Mouse (Mus musculus) myocyte (in vitro differentiated cells): ENCODE measurements around the gene Kcnip1. TPM values are rescaled to one million over a fixed set of nuclear protein-coding genes. Genes with fewer than 3 reads are reported as not detected.

Experiments used
- H3K27me3 ChIP-seq: one replicate; pipeline ENCODE4 v1.6.1; 2011; ENCODE audit not compliant: control insufficient read depth, insufficient read depth, insufficient read length
- H3K36me3 ChIP-seq: one replicate; pipeline ENCODE4 v1.6.1; 2011; ENCODE audit not compliant: control insufficient read depth, insufficient read depth
- H3K4me2 ChIP-seq: one replicate; pipeline ENCODE4 v1.6.1; 2011; ENCODE audit warnings: low read depth, control low read depth
- H3K4me3 ChIP-seq: one replicate; pipeline ENCODE4 v1.5.1; 2011; ENCODE audit warnings: mild to moderate bottlenecking, control low read depth, moderate library complexity
- H3K79me2 ChIP-seq: one replicate; pipeline ENCODE4 v1.6.1; 2011; ENCODE audit not compliant: control insufficient read depth, insufficient read depth
- H3ac ChIP-seq: one replicate; pipeline ENCODE4 v1.6.1; 2011; ENCODE audit not compliant: control insufficient read depth, insufficient read length
- CEBPB ChIP-seq: IDR thresholded peaks from 2 replicates; pipeline ENCODE4 v1.6.1; 2011; ENCODE audit warnings: mild to moderate bottlenecking, moderate library complexity; ENCODE audit not compliant: poor library complexity, insufficient read depth, severe bottlenecking
- E2F4 ChIP-seq: IDR thresholded peaks from one replicate; pipeline ENCODE4 v1.6.1; 2011; ENCODE audit warnings: mild to moderate bottlenecking, control low read depth, moderate library complexity; ENCODE audit not compliant: insufficient read depth
- MAX ChIP-seq: IDR thresholded peaks from one replicate; pipeline ENCODE4 v1.6.1; 2011; ENCODE audit warnings: low read depth, mild to moderate bottlenecking, control low read depth
- MYOD1 ChIP-seq, 3 experiments: IDR thresholded peaks; one replicate each; pipeline ENCODE4 v1.6.1; 2011; ENCODE audit warnings: control low read depth in 2 of 3, low read depth in 2 of 3, mild to moderate bottlenecking in 2 of 3, moderate library complexity in 1 of 3; ENCODE audit not compliant: insufficient read length in 2 of 3, control insufficient read depth in 1 of 3
- MYOG ChIP-seq, 3 experiments: IDR thresholded peaks; one replicate each; pipeline ENCODE4 v1.6.1; 2011; ENCODE audit warnings: control low read depth in 2 of 3, low read depth in 2 of 3, mild to moderate bottlenecking in 2 of 3; ENCODE audit not compliant: insufficient read length in 2 of 3, control insufficient read depth in 1 of 3, insufficient read depth in 1 of 3
- POLR2A ChIP-seq: IDR thresholded peaks from one replicate; pipeline ENCODE4 v1.6.1; 2011; ENCODE audit warnings: low read depth, mild to moderate bottlenecking, control low read depth, moderate library complexity; ENCODE audit not compliant: insufficient read length
- POLR2AphosphoS2 ChIP-seq: IDR thresholded peaks from one replicate; pipeline ENCODE4 v1.6.1; 2011; ENCODE audit warnings: low read depth, control low read depth; ENCODE audit not compliant: insufficient read length
- REST ChIP-seq: IDR thresholded peaks from one replicate; pipeline ENCODE4 v1.6.1; 2011; ENCODE audit warnings: mild to moderate bottlenecking, control low read depth, moderate library complexity; ENCODE audit not compliant: insufficient read depth, insufficient read length
- SRF ChIP-seq: IDR thresholded peaks from one replicate; pipeline ENCODE4 v1.6.1; 2011; ENCODE audit warnings: low read depth; ENCODE audit not compliant: control insufficient read depth, insufficient read length
- TCF12 ChIP-seq: IDR thresholded peaks from one replicate; pipeline ENCODE4 v1.6.1; 2011; ENCODE audit warnings: mild to moderate bottlenecking, control low read depth; ENCODE audit not compliant: poor library complexity, insufficient read depth, severe bottlenecking
- TCF3 ChIP-seq: IDR thresholded peaks from one replicate; pipeline ENCODE4 v1.6.1; 2011; ENCODE audit warnings: low read depth, control low read depth; ENCODE audit not compliant: insufficient read length
- USF1 ChIP-seq: IDR thresholded peaks from one replicate; pipeline ENCODE4 v1.6.1; 2011; ENCODE audit warnings: low read depth, mild to moderate bottlenecking, control low read depth, moderate library complexity
- polyA plus RNA-seq: library from polyadenylated mRNA; unstranded; fragments of >200 nt; fragmentation: generic; extraction: Trizol; gene quantifications from one replicate; pipeline ENCODE4 v1.2.1, GENCODE M21; 2012; ENCODE audit warnings: missing spikeins

The Kcnip1 gene
- polyA plus RNA-seq, 1 experiment = not detected

DNA sequence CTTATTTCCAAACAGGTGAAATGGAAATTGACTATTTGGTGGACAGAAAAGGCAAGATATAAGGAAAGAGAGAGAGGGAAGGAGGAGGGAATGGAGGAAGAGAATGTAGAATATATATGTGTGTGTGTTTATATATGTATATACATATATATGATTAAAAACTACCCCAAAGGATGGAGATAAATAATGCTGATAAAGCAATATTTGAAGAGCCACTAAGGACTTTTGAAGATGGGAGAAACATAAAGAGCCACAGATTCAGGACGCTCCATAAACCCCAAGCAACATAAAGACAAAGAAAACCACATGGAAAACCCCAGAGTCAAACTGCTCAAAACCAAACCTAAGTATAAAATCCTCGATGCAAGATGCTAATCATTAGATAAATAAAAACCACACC is 338.5 kb downstream of the Kcnip1 start:
- Histone ChIP-seq H3K4me3 (no peak overlapping the region), H3K4me2 (peak overlapping the region; percentile 53), H3K36me3 (no peaks in the 10 kb centered on the region), H3ac (no peak overlapping the region), H3K27me3 (no peaks in the 10 kb centered on the region), H3K79me2 (no peaks in the 10 kb centered on the region)
- TF ChIP-seq CEBPB (no peak), E2F4 (no peak), MYOG (IDR thresholded peaks at IDR 0.05; ENCODE audit: control insufficient read depth in 1 of 3, insufficient read depth in 1 of 3, insufficient read length in 2 of 3, low read depth in 2 of 3) (no peak), TCF12 (no peak), USF1 (no peak), POLR2AphosphoS2 (no peak), MYOD1 (IDR thresholded peaks at IDR 0.05; ENCODE audit: control insufficient read depth in 1 of 3, insufficient read length in 2 of 3, low read depth in 2 of 3) (no peak), MAX (no peak), SRF (no peak), TCF3 (no peak), REST (no peak), POLR2A (no peak)

DNA sequence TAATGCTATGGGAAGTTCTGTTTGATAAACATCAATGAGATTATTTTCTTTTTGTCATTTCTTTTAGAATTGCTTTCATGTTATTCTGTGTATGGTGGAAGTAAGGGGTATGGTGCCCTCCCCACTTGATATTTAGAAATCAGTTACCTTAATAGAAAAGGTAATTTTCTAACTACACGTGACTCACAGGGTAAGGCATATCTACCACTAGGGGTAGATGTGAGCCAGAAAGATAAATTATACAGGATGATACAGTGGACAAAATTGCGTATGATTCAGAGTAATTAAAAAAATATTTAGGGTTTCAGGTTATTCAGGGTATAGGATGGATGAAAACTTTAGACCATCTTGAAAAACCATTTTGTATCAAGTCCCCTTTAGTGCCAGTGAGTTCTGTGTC is 343.6 kb downstream of the Kcnip1 start:
- H3K4me3 ChIP-seq = no peak overlapping the region
- H3K27me3 ChIP-seq = no peaks in the 10 kb centered on the region
- no peaks in the 10 kb centered on the region for H3K36me3 ChIP-seq
- H3K79me2 ChIP-seq = no peaks in the 10 kb centered on the region
- H3ac ChIP-seq = no peak overlapping the region
- peak; percentile 23 for TF ChIP-seq USF1
- TF ChIP-seq TCF12 = no peak
- TF ChIP-seq MYOG (IDR thresholded peaks at IDR 0.05; ENCODE audit: control insufficient read depth in 1 of 3, insufficient read depth in 1 of 3, insufficient read length in 2 of 3, low read depth in 2 of 3) = no peak
- no peak for TF ChIP-seq CEBPB
- no peak for TF ChIP-seq SRF
- H3K4me2 ChIP-seq = no peak overlapping the region

DNA sequence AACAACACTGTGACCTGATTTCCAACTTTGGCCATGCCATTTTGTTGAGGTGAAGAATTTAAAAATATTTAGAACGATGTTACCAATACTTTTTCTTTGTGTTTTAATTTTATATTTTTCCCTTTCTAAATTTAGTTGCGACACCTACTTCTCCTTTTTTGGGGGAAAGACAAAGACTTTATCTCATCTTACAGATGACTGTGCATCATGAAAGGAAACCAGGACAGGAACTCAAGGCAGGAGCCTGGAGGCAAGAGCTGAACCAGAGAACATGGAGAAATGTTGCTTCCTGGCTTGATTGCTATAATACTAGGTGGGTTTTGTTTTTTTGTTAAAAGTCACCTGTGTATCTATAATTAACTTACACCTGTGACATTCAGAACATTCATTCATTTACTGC is 355.8 kb downstream of the Kcnip1 start:
- no peak overlapping the region for H3K4me2 ChIP-seq
- TF ChIP-seq TCF12 = no peak
- TF ChIP-seq E2F4 = no peak
- TF ChIP-seq CEBPB = no peak
- no peak for TF ChIP-seq MYOG (IDR thresholded peaks at IDR 0.05; ENCODE audit: control insufficient read depth in 1 of 3, insufficient read depth in 1 of 3, insufficient read length in 2 of 3, low read depth in 2 of 3)
- no peak for TF ChIP-seq MYOD1 (IDR thresholded peaks at IDR 0.05; ENCODE audit: control insufficient read depth in 1 of 3, insufficient read length in 2 of 3, low read depth in 2 of 3)
- no peak for TF ChIP-seq POLR2AphosphoS2
- no peak for TF ChIP-seq SRF
- no peak for TF ChIP-seq POLR2A
- TF ChIP-seq REST = no peak
- TF ChIP-seq TCF3 = no peak
- no peak for TF ChIP-seq MAX
- TF ChIP-seq USF1 = no peak
- H3K4me3 ChIP-seq = no peak overlapping the region
- H3K79me2 ChIP-seq = no peaks in the 10 kb centered on the region
- no peak overlapping the region for H3ac ChIP-seq
- peaks cover 4% of the 10 kb centered on the region for H3K27me3 ChIP-seq
- no peaks in the 10 kb centered on the region for H3K36me3 ChIP-seq

DNA sequence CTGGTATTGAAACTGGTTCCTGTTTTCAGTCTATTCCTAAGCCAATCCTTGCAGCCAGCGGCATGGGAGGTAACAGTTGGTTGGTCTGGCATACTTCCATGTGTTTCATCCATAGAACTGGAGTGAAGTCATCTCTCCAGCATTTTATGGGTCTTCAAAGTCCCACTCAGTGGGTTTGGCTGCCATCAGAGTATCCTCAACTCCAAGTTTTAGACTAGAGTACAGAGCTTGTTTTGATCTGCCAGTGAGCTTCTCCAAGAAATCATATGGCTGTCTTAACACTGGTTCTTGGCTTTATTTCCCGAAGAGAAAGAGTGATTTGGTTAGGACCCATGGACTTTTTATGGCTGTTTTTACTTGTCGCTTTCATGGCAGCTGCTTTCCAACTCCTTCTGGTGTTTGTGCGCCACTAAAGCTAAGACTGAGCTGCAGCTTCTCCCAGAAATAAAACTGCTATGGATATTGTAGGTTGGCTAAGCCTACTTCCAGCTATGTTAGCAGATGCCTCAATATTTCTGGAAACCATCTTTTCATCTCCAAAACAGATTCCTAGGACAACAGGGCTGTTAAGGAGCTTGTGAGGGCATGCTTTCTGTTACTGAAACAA is 365.7 kb downstream of the Kcnip1 start:
- Histone ChIP-seq H3K36me3 (no peaks in the 10 kb centered on the region), H3K4me2 (no peak overlapping the region), H3ac (no peak overlapping the region), H3K79me2 (no peaks in the 10 kb centered on the region), H3K27me3 (no peaks in the 10 kb centered on the region), H3K4me3 (no peak overlapping the region)
- TF ChIP-seq POLR2A (no peak), POLR2AphosphoS2 (no peak), TCF3 (no peak), MAX (no peak), SRF (no peak), USF1 (no peak), MYOG (IDR thresholded peaks at IDR 0.05; ENCODE audit: control insufficient read depth in 1 of 3, insufficient read depth in 1 of 3, insufficient read length in 2 of 3, low read depth in 2 of 3) (no peak), MYOD1 (IDR thresholded peaks at IDR 0.05; ENCODE audit: control insufficient read depth in 1 of 3, insufficient read length in 2 of 3, low read depth in 2 of 3) (no peak), E2F4 (no peak), CEBPB (no peak), REST (no peak), TCF12 (no peak)

DNA sequence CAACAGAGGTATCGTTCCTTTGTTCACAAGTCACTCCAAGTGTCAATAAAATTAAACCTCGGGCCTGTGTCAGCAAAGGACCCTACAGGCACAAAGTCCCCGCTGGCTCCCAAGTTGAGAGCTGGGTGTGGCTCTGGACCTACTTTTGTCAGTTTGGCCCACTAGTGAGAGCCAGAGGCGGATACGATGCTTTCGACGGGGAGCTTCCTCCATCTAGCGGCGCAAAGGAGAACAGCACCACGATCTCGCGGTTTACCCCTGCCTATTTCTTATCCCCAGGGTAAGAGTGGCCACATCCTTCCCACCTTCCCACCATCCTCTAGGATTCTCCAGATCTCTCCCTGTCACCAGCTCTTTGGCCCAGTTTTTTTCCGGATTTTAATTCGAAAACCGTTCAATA is 378.7 kb downstream of the Kcnip1 start:
- Histone ChIP-seq H3K4me3 (no peak overlapping the region), H3K27me3 (peaks cover 6% of the 10 kb centered on the region), H3ac (no peak overlapping the region), H3K79me2 (no peaks in the 10 kb centered on the region), H3K4me2 (no peak overlapping the region), H3K36me3 (no peaks in the 10 kb centered on the region)
- TF ChIP-seq CEBPB (no peak), USF1 (no peak), MYOD1 (IDR thresholded peaks at IDR 0.05; ENCODE audit: control insufficient read depth in 1 of 3, insufficient read length in 2 of 3, low read depth in 2 of 3) (no peak), MYOG (IDR thresholded peaks at IDR 0.05; ENCODE audit: control insufficient read depth in 1 of 3, insufficient read depth in 1 of 3, insufficient read length in 2 of 3, low read depth in 2 of 3) (no peak), TCF3 (no peak), MAX (no peak), SRF (no peak), POLR2AphosphoS2 (no peak), POLR2A (no peak)
